Mouse (Mus musculus) intestine, embryonic 16.5 days (tissue): ENCODE measurements around the gene 1700092M07Rik. TPM values are rescaled to one million over a fixed set of nuclear protein-coding genes. Genes with fewer than 3 reads are reported as not detected.
A peak's percentile ranks its signal among the peaks of the same experiment; 100 is the strongest.

Source experiments
- ATAC-seq: fragments of 200-750 bp; cut with Nextera tagmentation; 2 replicates; pipeline ENCODE4 v1.8.0; 2017; ENCODE audit warnings: moderate TSS enrichment, moderate library complexity
- H3K27ac ChIP-seq: fragments of 300-500 bp; sonication (generic); 2 replicates; pipeline ENCODE4 v1.5.1; 2014; ENCODE audit warnings: mild to moderate bottlenecking, low read length
- H3K27me3 ChIP-seq: fragments of 300-500 bp; sonication (generic); replicated peaks from 2 replicates; pipeline ENCODE4 v1.6.1; 2014; ENCODE audit warnings: low read length, control low read depth, mixed read lengths; ENCODE audit not compliant: control insufficient read depth, insufficient read depth
- H3K36me3 ChIP-seq: fragments of 300-500 bp; sonication (generic); 2 replicates; pipeline ENCODE4 v1.6.1; 2014; ENCODE audit warnings: low read length, control low read depth; ENCODE audit not compliant: control insufficient read depth, insufficient read depth
- H3K4me1 ChIP-seq: fragments of 300-500 bp; sonication (generic); 2 replicates; pipeline ENCODE4 v1.6.1; 2014; ENCODE audit warnings: low read length, control low read depth, mixed read lengths; ENCODE audit not compliant: control insufficient read depth, insufficient read depth
- H3K4me2 ChIP-seq: fragments of 300-500 bp; sonication (generic); 2 replicates; pipeline ENCODE4 v1.6.1; 2014; ENCODE audit warnings: low read depth, low read length, control low read depth
- H3K4me3 ChIP-seq: fragments of 300-500 bp; sonication (generic); 2 replicates; pipeline ENCODE4 v1.5.1; 2014; ENCODE audit warnings: mild to moderate bottlenecking, low read length
- H3K9ac ChIP-seq: fragments of 300-500 bp; sonication (generic); 2 replicates; pipeline ENCODE4 v1.6.1; 2014; ENCODE audit warnings: low read depth, low read length
- H3K9me3 ChIP-seq: fragments of 300-500 bp; sonication (generic); 2 replicates; pipeline ENCODE4 v1.6.1; 2016; ENCODE audit warnings: low read length, control low read depth; ENCODE audit not compliant: control insufficient read depth
- WGBS: fragments of 180-500 bp; shearing (Covaris S2); extraction: QIAGEN DNeasy Blood & Tissue Kit; methylation state at CpG from one replicate; pipeline ENCODE4 v1.1.7; 2014; 5-methylcytosine and 5-hydroxymethylcytosine counted together
- polyA plus RNA-seq: library from polyadenylated mRNA; unstranded; fragments of >200 nt; fragmentation: Nextera tagmentation; extraction: Ambion mirVana; gene quantifications from 2 replicates; pipeline ENCODE4 v1.2.1, GENCODE M21; 2015

1700092M07Rik gene
- polyA plus RNA-seq, 1 experiment from 2014 or later: 1.6 TPM

GRCm38 (mm10) chr19:8706930-8707329 is 33.6 kb upstream of the 1700092M07Rik start:
- H3K27ac ChIP-seq: no peak overlapping the region
- peaks cover 29% of the 10 kb centered on the region; the same call in 1 of the 2 replicates for H3K36me3 ChIP-seq
- H3K4me3 ChIP-seq: no peak overlapping the region
- ATAC-seq: no peak
- H3K4me1 ChIP-seq: peaks cover 23% of the 10 kb centered on the region
- H3K9me3 ChIP-seq: no peaks in the 10 kb centered on the region
- no peaks in the 10 kb centered on the region for H3K27me3 ChIP-seq
- H3K4me2 ChIP-seq: no peak overlapping the region
- H3K9ac ChIP-seq: no peak overlapping the region
- 94% methylated on average over 7 of the region's 7 CpGs for WGBS

DNA sequence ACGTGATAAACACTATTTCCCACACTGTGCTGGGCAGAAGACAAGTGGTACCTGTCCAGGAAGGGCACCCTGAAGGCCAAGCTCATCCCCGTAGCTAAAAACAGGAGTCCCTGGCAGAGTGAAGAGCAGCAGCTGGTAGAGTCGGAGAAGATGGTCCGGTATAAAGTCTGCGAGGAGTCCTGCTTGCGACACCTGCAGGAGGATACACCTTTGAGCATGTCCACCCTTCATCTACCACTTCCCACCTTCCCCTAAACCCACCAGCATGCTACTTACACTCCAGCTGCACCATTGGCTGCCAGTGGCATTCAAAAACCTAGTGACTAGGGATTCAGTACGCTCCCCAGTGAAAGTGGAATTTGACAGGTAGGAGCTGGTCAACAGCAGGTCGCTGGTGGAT is 31.6 kb upstream of the 1700092M07Rik start:
- Histone ChIP-seq H3K36me3 (peaks cover 30% of the 10 kb centered on the region; the same call in 1 of the 2 replicates), H3K27ac (0 out of 2 replicates have a peak overlapping the region, but pooled peaks have one; percentile 8), H3K9ac (no peak overlapping the region), H3K4me3 (no peak overlapping the region), H3K4me2 (no peak overlapping the region), H3K9me3 (no peaks in the 10 kb centered on the region), H3K4me1 (peaks cover 29% of the 10 kb centered on the region), H3K27me3 (no peaks in the 10 kb centered on the region)
- 90% methylated on average over 8 of the region's 8 CpGs for WGBS
- no peak for ATAC-seq

DNA sequence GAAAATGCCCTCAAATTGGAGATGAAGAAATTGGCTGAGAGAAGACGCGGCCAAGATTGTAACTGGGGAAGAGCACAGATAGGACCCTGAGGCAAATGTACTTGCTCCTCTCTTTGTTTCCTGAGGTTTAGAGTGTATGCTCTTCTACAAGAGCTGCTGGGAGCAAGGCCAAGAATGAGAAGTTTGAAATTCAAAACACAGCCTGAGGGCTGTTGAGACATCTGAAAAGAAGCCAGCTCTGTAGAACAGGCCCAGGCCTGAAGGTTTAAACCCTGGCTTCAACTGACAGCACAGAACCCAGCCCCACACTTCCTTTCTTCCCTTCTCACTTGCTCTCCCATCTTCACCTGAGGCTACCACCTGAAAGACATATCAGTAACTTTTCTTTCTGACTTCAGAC is 30.5 kb upstream of the 1700092M07Rik start:
- Histone ChIP-seq H3K9me3 (no peaks in the 10 kb centered on the region), H3K27ac (peak overlapping the region; percentile 30; the same call in 1 of the 2 replicates), H3K9ac (peak overlapping the region; percentile 22; the same call in 1 of the 2 replicates), H3K27me3 (no peaks in the 10 kb centered on the region), H3K4me2 (no peak overlapping the region), H3K4me3 (no peak overlapping the region), H3K4me1 (peaks cover 33% of the 10 kb centered on the region), H3K36me3 (peaks cover 30% of the 10 kb centered on the region; the same call in 1 of the 2 replicates)
- ATAC-seq: no peak
- WGBS: 89% methylated on average over 2 of the region's 2 CpGs

GRCm38 (mm10) chr19:8711506-8711905 is 29.0 kb upstream of the 1700092M07Rik start:
- 62% methylated on average over 4 of the region's 4 CpGs for WGBS
- H3K36me3 ChIP-seq: peaks cover 30% of the 10 kb centered on the region; the same call in 1 of the 2 replicates

DNA sequence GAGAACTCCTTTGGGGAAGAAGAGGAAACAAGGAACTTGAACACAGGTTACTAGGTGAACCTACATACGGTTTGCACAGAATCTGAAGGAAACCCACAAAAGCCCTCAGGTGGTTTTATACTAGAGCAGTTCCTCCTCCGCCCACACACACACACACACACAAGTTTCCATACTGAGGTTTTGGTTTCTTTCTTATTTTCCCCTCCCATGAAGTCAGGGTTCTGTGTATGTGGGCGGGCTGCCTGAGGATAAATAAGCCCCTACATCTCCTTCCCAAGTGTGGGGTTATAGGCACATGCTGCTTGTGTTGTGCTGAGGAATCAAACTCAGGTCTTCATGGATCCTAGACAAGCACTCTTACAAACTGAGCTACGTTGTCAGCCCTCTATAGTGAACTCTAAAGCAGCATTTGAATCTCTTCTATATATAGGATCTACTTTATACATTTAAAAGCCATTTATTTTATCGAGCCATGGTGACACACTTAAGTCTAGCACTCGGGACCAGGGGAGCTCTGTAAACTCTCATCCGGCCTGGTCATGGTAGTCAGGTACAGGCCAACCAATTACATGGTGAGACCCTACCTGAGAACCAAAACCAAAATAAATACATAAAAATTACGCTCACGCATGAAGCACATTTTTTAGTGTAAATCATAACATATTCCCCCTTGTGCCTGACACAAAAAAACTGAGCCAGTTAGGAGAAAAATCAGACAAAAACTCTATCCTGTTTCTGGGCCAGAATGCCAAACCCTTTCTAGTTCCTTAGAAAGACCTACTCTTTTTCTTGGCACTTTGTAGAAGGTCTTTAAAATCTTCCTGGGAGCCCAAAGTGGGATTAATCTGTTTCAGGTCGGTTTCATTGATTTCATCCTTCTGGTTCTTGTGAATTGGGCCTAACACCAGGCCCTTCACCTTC is 28.3 kb upstream of the 1700092M07Rik start:
- Histone ChIP-seq H3K4me3 (peak overlapping the region; percentile 91), H3K36me3 (peaks cover 24% of the 10 kb centered on the region; the same call in 1 of the 2 replicates), H3K9me3 (no peaks in the 10 kb centered on the region), H3K4me1 (peaks cover 33% of the 10 kb centered on the region), H3K27ac (peak overlapping the region; percentile 96), H3K9ac (peak overlapping the region; percentile 95), H3K4me2 (peak overlapping the region; percentile 63), H3K27me3 (no peaks in the 10 kb centered on the region)
- WGBS: 44% methylated on average over 10 of the region's 10 CpGs
- ATAC-seq: no peak

More at GRCm38 (mm10) chr19:8711506-8711905, 29.0 kb upstream of the 1700092M07Rik start:
- peak overlapping the region; percentile 63 for H3K4me2 ChIP-seq
- no peak for ATAC-seq
- peak overlapping the region; percentile 91 for H3K4me3 ChIP-seq
- H3K27ac ChIP-seq: 0 out of 2 replicates have a peak overlapping the region, but pooled peaks have one; percentile 28
- H3K9me3 ChIP-seq: no peaks in the 10 kb centered on the region
- peak overlapping the region; percentile 95 for H3K9ac ChIP-seq
- peaks cover 33% of the 10 kb centered on the region for H3K4me1 ChIP-seq
- H3K27me3 ChIP-seq: no peaks in the 10 kb centered on the region

DNA sequence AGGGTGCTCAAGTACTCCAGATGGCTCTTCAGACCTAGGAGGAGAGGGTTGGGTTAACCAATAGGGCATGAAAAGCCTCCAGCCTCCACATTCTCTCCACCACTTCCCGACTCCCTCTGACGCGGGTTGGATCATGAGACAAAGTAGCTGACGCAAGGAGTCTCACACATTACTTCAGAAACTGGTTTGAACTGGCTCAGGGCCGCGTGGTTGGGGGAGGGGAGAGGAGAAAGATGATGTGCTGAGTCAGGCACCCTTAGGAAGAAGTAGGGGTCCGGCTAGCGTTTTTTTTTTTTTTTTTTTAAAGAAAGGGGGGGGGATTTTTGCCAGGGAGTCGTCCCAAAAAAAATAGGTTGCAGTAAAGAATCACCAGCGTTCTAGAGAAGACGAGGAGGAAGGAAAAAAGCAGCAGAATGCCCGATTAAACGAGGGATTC is 27.6 kb upstream of the 1700092M07Rik start:
- peaks cover 21% of the 10 kb centered on the region; the same call in 1 of the 2 replicates for H3K36me3 ChIP-seq
- H3K9ac ChIP-seq: peak overlapping the region; percentile 95
- peak overlapping the region; percentile 63 for H3K4me2 ChIP-seq
- peak overlapping the region; percentile 96 for H3K27ac ChIP-seq
- peak overlapping the region; percentile 91 for H3K4me3 ChIP-seq
- no peaks in the 10 kb centered on the region for H3K9me3 ChIP-seq
- peak; percentile 49 for ATAC-seq
- WGBS: under 1% methylated on average over 13 of the region's 13 CpGs
- H3K4me1 ChIP-seq: peaks cover 33% of the 10 kb centered on the region
- no peaks in the 10 kb centered on the region for H3K27me3 ChIP-seq

DNA sequence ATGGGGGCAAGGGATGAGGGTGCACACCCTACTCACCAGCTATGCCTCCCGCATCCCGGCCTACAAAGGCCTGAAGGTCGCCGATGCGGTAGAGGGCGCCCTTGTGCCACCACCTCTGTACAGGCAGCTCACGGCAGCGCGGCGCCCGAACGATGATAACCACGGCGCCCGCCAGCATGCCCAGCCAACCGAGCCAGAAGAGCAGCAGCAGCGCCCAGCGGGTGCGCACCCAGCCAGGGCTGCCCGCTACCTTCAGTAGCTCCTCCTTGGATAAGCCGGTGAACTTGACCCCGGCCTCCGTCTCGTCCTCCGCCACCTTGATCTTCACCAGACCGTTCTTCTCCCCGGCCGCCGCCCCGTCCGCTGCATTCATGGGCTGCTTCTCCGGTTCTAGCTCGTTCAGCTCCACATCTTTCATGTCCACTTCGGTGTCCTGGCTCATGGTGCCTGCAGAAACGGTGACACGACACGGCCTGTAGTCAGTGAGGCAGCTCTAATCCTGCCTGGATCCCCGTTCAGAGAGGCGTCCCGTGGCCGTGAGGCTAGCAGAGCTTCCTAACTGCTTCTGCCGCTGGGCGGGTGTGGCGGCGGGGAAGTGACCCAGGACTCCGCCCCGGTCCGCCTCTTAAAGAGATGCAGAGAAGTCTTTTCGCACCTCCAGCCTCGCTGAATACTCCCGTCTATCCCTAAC is 27.1 kb upstream of the 1700092M07Rik start:
- under 1% methylated on average over 51 of the region's 51 CpGs for WGBS
- no peaks in the 10 kb centered on the region for H3K9me3 ChIP-seq
- H3K27me3 ChIP-seq: no peaks in the 10 kb centered on the region
- H3K27ac ChIP-seq: peak overlapping the region; percentile 96
- peak overlapping the region; percentile 91 for H3K4me3 ChIP-seq
- peak overlapping the region; percentile 63 for H3K4me2 ChIP-seq
- H3K36me3 ChIP-seq: peaks cover 16% of the 10 kb centered on the region; the same call in 1 of the 2 replicates
- H3K9ac ChIP-seq: peak overlapping the region; percentile 95
- peaks cover 33% of the 10 kb centered on the region for H3K4me1 ChIP-seq
- ATAC-seq: peak; percentile 90

DNA sequence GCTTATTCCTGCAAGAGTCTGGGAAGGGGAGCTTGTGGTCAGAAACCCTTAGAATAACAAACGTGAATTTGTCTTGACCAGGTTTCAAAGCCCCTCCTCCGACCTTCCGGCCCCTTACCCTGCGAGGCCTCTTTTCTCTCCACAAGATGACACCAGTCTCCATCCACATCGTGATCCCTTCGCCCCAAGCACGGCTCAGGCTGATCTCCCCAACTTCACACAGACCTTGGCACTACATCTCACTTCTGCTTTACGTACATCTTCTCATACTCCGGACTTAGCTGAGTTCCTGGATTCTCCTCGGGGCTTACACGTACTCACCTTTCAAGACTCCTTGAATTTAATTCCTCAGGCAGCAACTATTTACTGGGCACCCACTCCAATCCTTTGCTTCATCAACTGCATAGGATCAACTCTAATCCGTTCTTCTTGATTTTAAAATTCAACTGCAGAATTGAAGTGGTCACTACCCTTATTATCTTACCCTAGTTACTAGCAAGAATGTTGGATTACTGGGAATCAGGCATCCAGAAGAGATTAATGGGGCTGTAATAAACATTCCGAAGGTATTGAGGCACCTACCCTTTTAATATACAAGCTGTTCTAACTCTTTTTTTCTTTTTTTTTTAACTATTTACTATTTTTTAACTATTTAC is 26.4 kb upstream of the 1700092M07Rik start:
- Histone ChIP-seq H3K27me3 (no peaks in the 10 kb centered on the region), H3K9me3 (no peaks in the 10 kb centered on the region), H3K4me1 (peaks cover 33% of the 10 kb centered on the region), H3K4me3 (peak overlapping the region; percentile 91), H3K4me2 (peak overlapping the region; percentile 63), H3K9ac (peak overlapping the region; percentile 95), H3K36me3 (peaks cover 13% of the 10 kb centered on the region; the same call in 1 of the 2 replicates), H3K27ac (peak overlapping the region; percentile 96)
- peak; percentile 24 for ATAC-seq
- WGBS: 7% methylated on average over 13 of the region's 13 CpGs
